Mouse (Mus musculus) E14TG2a.4 (cell line): ENCODE results near the gene Ces3a.
A peak's percentile ranks its signal among the peaks of the same experiment; 100 is the strongest.
"Not testable (repeated sequence)": the region's sequence is repeated elsewhere in the genome, so short reads cannot be mapped to it uniquely, and the experiment has no call there.

Experiments
- H3K27me3 ChIP-seq: 2 replicates; pipeline ENCODE4 v1.6.1; 2014; ENCODE audit warnings: low read length, control low read depth; ENCODE audit not compliant: insufficient read depth
- H3K36me3 ChIP-seq: 2 replicates; pipeline ENCODE4 v1.6.1; 2014; ENCODE audit warnings: low read length, control low read depth; ENCODE audit not compliant: insufficient read depth
- H3K4me1 ChIP-seq: replicated peaks from 2 replicates; pipeline ENCODE4 v1.6.1; 2014; ENCODE audit warnings: low read depth, low read length, control low read depth
- H3K4me3 ChIP-seq: replicated peaks from 2 replicates; pipeline ENCODE4 v1.5.1; 2014; ENCODE audit warnings: mild to moderate bottlenecking, low read length
- H3K9me3 ChIP-seq: 2 replicates; pipeline ENCODE4 v1.6.1; 2014; ENCODE audit warnings: low read length, control low read depth
- CTCF ChIP-seq: conservative IDR thresholded peaks from 2 replicates; pipeline ENCODE4 v1.5.1; 2014; ENCODE audit warnings: low read length
- NANOG ChIP-seq: IDR thresholded peaks from 2 replicates; pipeline ENCODE4 v1.6.1; 2014; ENCODE audit warnings: borderline replicate concordance, low read length, mixed read lengths
- POU5F1 ChIP-seq: IDR thresholded peaks from 2 replicates; pipeline ENCODE4 v1.6.1; 2014; ENCODE audit warnings: low read length, borderline replicate concordance

Ces3a gene

DNA sequence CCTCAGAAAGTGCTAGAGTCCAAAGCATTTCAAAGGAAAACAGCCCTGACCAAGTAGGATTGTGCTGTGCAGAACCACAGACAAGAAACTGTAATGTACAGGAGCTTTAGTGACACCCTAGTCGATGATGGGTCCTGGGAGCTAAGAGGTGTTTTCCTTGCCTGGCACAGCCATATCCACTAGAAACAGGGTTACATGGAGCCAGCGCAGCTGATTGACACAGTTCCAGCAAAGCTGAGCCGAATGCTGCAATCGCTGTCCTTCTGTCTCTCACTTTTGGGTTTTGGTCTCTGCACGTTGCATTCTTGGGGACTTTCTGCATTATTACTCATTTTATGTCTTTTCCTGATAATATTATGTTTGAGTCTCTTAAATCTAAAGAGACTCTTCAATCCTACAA lies 30.2 kb downstream of the Ces3a start:
- H3K27me3 ChIP-seq: no peaks in the 10 kb centered on the region
- H3K9me3 ChIP-seq: peaks cover 14% of the 10 kb centered on the region
- TF ChIP-seq CTCF (no peak), POU5F1 (no peak), NANOG (no peak)

DNA sequence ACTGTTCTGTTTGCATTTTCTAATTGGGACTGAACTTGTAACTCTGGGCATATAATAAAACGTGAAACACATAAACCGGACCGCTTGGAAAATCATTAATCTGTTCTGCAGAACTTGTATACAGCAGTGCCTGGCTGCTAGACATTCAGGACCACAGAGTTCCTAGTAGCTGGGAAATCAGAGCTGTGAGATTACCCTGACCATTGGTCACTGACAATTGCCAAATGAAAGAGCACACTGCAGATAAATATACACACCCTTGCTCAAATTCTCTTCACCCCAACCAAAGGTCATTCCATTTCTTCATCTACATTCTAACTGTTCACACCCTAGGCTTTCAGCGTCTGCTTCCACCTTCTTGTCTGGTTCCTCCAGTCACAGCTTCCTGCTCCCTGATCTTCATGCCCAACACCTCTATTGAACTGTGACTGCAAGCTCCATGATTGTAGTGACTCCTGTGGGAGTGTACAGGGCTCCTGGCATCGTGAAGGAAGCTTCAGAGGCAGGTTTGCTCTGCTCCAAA lies 32.5 kb downstream of the Ces3a start:
- Histone ChIP-seq H3K36me3 (no peaks in the 10 kb centered on the region), H3K4me1 (no peaks in the 10 kb centered on the region), H3K4me3 (no peak overlapping the region), H3K27me3 (no peaks in the 10 kb centered on the region), H3K9me3 (peaks cover 12% of the 10 kb centered on the region)
- TF ChIP-seq CTCF (no peak), POU5F1 (no peak), NANOG (no peak)

More for the DNA sequence above, 30.2 kb downstream of the Ces3a start:
- H3K4me1 ChIP-seq: no peaks in the 10 kb centered on the region
- no peaks in the 10 kb centered on the region for H3K36me3 ChIP-seq
- H3K4me3 ChIP-seq: no peak overlapping the region

DNA sequence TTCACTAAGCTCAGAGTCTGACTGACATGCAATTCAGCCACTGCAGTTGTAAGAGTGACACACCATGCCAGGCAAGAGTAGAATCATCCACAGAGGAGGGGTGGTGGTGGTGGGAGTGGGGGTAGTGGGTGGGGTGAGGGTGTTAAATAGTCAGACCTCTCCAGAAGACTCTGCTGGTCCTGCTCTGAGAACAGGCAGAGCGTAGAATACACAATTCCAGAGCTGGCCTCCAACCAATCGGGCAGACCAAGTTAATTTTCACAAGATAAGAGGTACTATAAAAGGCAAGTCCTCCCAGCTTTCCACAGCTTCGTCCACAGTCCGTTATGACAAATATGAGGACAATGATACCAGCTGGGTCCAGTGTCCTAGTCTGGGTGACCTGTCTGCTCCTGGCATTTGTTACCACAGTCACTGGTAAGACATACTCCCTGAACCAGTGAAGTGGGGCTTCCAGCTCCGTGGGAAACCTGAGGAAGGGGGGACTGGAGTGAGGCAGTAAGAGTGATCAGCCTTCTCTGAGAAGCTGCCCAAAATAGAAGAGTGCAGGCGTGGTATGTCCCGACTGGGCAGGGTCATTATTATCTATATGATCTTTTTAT lies 35.1 kb downstream of the Ces3a start, which contains the start of gene Ces3b:
Gene Ces3b, plus strand, starts transcription at position 305 of the 602 bp plus-strand sequence.
- no peaks in the 10 kb centered on the region for H3K4me1 ChIP-seq
- no peak within 1 kb of the TSS for H3K4me3 ChIP-seq
- TF ChIP-seq CTCF (no peak), NANOG (no peak), POU5F1 (no peak)
- H3K9me3 ChIP-seq: no peaks in the 10 kb centered on the region
- H3K27me3 ChIP-seq: 0 out of 2 replicates have a peak, but pooled peaks cover 2% of the 10 kb centered on the region
- H3K36me3 ChIP-seq: no peaks in the 10 kb centered on the region

DNA sequence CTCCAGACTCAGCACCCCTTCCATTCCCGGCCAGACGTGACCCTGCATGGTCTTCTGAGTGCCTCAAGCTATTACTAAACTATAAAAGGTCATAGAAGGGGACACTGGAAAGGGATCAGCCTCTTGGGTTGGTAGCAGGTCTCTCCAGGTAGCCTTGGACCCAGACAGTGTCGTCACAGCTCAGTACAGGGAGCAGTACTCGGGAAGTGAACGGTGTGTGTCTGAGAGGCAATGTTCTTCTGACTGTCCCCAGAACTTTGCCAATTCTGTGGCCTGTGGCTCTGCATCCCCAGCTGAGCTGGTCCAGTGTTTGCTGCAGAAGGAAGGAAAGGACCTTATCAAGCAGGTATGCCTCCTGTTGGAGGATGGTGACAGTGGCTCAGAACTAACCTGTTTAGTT lies 39.8 kb downstream of the Ces3a start:
- not testable (repeated sequence) for H3K4me1 ChIP-seq, H3K4me3 ChIP-seq, H3K36me3 ChIP-seq, H3K27me3 ChIP-seq, H3K9me3 ChIP-seq

DNA sequence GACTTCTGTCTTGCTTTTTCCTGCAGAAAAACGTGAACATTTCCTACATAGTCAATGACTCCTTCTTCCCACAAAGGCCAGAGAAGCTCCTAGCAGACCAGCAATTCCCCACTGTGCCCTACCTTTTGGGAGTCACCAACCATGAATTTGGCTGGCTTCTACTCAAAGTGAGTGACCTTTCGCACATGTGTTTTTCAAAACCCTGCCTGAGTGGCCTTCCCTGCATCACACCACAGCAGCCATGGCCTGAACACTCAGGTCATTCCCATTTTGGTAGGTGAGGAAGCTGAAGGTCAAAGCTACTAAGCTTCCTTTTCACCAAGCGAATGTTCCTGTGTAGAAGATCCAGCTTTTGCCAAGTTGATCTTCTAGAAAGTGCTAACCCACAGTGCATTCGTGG lies 40.2 kb downstream of the Ces3a start:
- TF ChIP-seq NANOG: no peak
- TF ChIP-seq POU5F1: no peak
- TF ChIP-seq CTCF: no peak
- H3K4me1 ChIP-seq: no peaks in the 10 kb centered on the region

DNA sequence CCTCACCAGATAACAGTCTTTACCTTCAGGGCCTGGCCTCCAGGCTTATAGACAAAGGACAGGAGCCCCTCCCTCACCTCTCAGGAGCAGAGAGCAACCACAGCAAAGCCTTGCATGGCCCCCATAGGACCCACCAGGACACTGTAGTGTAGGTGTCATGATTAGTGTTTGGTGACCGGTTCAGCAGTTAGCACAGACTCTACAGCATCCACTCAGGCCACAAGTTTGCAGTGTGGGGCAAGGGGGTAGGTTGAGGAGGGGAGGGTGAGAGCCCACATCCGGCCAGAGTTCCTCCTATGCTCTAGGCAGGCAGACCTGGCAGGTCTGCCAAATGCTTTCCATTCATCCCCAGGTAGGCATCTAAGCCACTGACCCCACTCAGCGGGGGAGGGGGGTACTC lies 45.6 kb downstream of the Ces3a start:
- TF ChIP-seq CTCF: no peak
- TF ChIP-seq NANOG: no peak
- no peak for TF ChIP-seq POU5F1
- H3K4me1 ChIP-seq: no peaks in the 10 kb centered on the region
- H3K27me3 ChIP-seq: no peaks in the 10 kb centered on the region; the same call in 1 of the 2 replicates
- H3K9me3 ChIP-seq: peaks cover 10% of the 10 kb centered on the region; the same call in 1 of the 2 replicates
- H3K4me3 ChIP-seq: no peak overlapping the region
- no peaks in the 10 kb centered on the region for H3K36me3 ChIP-seq

More for the DNA sequence above, 40.2 kb downstream of the Ces3a start:
- Histone ChIP-seq H3K36me3 (no peaks in the 10 kb centered on the region), H3K4me3 (no peak overlapping the region), H3K9me3 (no peaks in the 10 kb centered on the region), H3K27me3 (peaks cover 4% of the 10 kb centered on the region; the same call in 1 of the 2 replicates)

DNA sequence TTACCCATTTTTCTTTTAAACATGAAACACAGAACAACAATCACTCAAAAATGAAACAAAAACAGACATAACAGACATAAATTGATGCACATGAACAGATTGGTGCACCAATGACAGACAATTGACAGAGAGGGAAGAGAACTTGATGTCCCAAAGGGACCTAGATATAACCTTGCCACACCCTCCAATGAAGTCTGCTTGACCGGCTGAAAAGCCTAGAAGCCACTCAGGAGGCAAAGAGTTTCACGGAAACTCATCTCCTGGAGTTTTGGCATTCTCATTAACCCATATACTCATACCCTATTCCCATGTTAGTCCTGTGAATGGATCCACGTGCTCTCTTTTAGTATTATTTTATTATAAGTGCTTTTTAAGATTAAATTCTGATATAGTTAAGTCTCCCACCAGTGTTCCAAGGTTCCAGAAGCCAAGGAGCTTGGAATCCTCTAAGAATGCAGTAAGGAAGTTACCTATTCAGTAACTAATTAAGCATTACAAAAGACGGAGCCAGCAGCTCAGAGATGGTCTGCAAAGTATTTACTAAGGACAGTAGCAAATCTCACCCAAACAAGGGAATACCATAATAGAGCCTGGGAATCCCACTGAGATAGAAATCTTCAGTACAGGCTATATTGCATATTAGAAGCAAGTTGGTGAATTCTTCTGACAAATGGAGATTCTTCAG lies 53.8 kb downstream of the Ces3a start:
- not testable (repeated sequence) for H3K36me3 ChIP-seq, H3K27me3 ChIP-seq, H3K4me3 ChIP-seq, H3K4me1 ChIP-seq
- peaks cover 37% of the 10 kb centered on the region for H3K9me3 ChIP-seq
- peak; percentile 53; the same call in 1 of the 2 replicates for TF ChIP-seq NANOG

DNA sequence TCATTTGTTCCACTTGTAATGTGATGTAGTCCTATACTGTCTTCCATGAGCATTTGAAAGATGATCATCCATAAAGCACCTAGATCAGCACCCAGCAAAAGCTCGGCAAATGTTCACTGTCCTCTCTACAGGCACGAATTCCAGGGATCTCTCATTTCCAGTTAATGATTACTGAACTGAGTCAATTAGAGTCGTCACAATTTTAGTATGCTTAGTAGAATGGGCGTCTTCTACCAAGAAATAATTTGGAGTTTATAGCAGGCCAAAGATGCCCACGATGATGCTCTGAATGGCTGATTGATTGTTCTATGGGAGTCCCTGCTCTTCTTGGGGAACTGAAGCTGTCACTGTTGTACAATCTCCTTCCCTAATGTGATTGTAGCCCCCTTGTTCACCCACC lies 55.3 kb downstream of the Ces3a start:
- H3K4me3 ChIP-seq, H3K36me3 ChIP-seq, H3K4me1 ChIP-seq, H3K27me3 ChIP-seq: not testable (repeated sequence)
- peaks cover 44% of the 10 kb centered on the region for H3K9me3 ChIP-seq

DNA sequence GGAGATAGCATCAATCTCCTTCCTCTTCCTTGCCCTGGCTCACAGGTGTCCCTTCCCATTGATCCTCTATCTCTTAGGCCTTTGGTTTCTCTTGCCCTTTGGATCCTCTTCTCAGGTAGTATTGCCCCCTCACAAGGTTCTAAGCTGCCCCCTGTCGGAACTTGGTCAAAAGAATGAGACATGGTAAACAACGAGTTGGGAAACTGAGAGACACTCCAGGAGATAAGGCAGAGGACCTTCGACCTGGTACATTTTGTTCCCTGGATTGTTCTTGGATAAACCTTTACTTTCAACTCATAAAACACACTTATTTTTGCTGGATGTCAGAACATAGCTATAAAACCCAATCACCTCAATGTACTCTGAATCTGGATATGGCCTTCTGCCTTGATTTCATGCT lies 55.8 kb downstream of the Ces3a start:
- Histone ChIP-seq H3K4me1 (peaks cover 5% of the 10 kb centered on the region), H3K27me3 (no peaks in the 10 kb centered on the region), H3K9me3 (peaks cover 47% of the 10 kb centered on the region), H3K36me3 (no peaks in the 10 kb centered on the region), H3K4me3 (no peak overlapping the region)
- TF ChIP-seq POU5F1: no peak
- no peak for TF ChIP-seq CTCF
- TF ChIP-seq NANOG: no peak
